Mouse (Mus musculus): Measurements from ENCODE around the gene Mlana. TPM values are rescaled to one million over a fixed set of nuclear protein-coding genes. Genes with fewer than 3 reads are reported as not detected.

Gene Mlana
- 0.31 TPM for polyA plus RNA-seq (2021)

- POLR2A ChIA-PET = no interaction called here
These were observed at the start of gene Mlana for GRCm38 (mm10) chr19:29697245-29697874. Gene Mlana (plus strand): TSS chr19:29697824.

GRCm38 (mm10) chr19:29648550-29648914 lies 49.1 kb upstream of the Mlana start:
- POLR2A ChIA-PET = no interaction called here
- H3K27me3 ChIP-seq = no peaks in the 10 kb centered on the region
- in situ Hi-C loops (cut with MboI; ENCODE audit: low pct_unique_long_range_greater_than_20kb) = no loop called here
- CTCF ChIA-PET = interaction anchor here (1.0 kb wide), 1 partner anchor 35 kb away, joined by 3 read pairs; no protein-coding TSS in a partner anchor
- DNase-seq (ENCODE audit: low read depth, low spot score) (no peak), ATAC-seq (no peak)
- no peak for TF ChIP-seq CTCF (IDR thresholded peaks at IDR 0.05)

More at GRCm38 (mm10) chr19:29697245-29697874, at the start of gene Mlana:
- no peak for TF ChIP-seq CTCF (IDR thresholded peaks at IDR 0.05)
- DNase-seq (ENCODE audit: low read depth, low spot score) = no peak
- no peaks in the 10 kb centered on the region for H3K27me3 ChIP-seq
- in situ Hi-C loops (cut with MboI; ENCODE audit: low pct_unique_long_range_greater_than_20kb) = loop anchor here (25.0 kb wide), 1 partner anchor 290 kb away; no protein-coding TSS in a partner anchor
- no peak for ATAC-seq
- CTCF ChIA-PET = interaction anchor here (1.9 kb wide), 1 partner anchor 11 kb away, joined by 4 read pairs; no protein-coding TSS in a partner anchor

GRCm38 (mm10) chr19:29649683-29650082 lies 47.9 kb upstream of the Mlana start:
- in situ Hi-C loops (cut with MboI; ENCODE audit: low pct_unique_long_range_greater_than_20kb) = no loop called here
- no peak for DNase-seq (ENCODE audit: low read depth, low spot score)
- ChIA-PET POLR2A (no interaction called here), CTCF (interaction anchor here (1.3 kb wide), 1 partner anchor 15 kb away, joined by 3 read pairs; no protein-coding TSS in a partner anchor)
- no peaks in the 10 kb centered on the region for H3K27me3 ChIP-seq
- no peak for ATAC-seq
- TF ChIP-seq CTCF (IDR thresholded peaks at IDR 0.05) = no peak

- no peak for ATAC-seq
- H3K27me3 ChIP-seq = no peaks in the 10 kb centered on the region
- CTCF ChIA-PET = interaction anchor here (1.0 kb wide), 1 partner anchor 23 kb away, joined by 3 read pairs; no protein-coding TSS in a partner anchor
- no peak for DNase-seq (ENCODE audit: low read depth, low spot score)
- in situ Hi-C loops (cut with MboI; ENCODE audit: low pct_unique_long_range_greater_than_20kb) = no loop called here
- POLR2A ChIA-PET = interaction anchor here (0.8 kb wide), 1 partner anchor 12 kb away, joined by 3 read pairs; no protein-coding TSS in a partner anchor
- no peak for TF ChIP-seq CTCF (IDR thresholded peaks at IDR 0.05)
These were observed 43.8 kb upstream of the Mlana start for GRCm38 (mm10) chr19:29653768-29654265.

GRCm38 (mm10) chr19:29655148-29655547 lies 42.5 kb upstream of the Mlana start:
- DNase-seq (ENCODE audit: low read depth, low spot score) (no peak), ATAC-seq (no peak)
- no peak for TF ChIP-seq CTCF (IDR thresholded peaks at IDR 0.05)
- ChIA-PET POLR2A (no interaction called here), CTCF (no interaction called here)
- no peaks in the 10 kb centered on the region for H3K27me3 ChIP-seq
- in situ Hi-C loops (cut with MboI; ENCODE audit: low pct_unique_long_range_greater_than_20kb) = no loop called here

GRCm38 (mm10) chr19:29656029-29656428 lies 41.6 kb upstream of the Mlana start:
- ATAC-seq = no peak
- H3K27me3 ChIP-seq = no peaks in the 10 kb centered on the region
- in situ Hi-C loops (cut with MboI; ENCODE audit: low pct_unique_long_range_greater_than_20kb) = no loop called here
- CTCF ChIA-PET = interaction anchor here (1.1 kb wide), 1 partner anchor 146 kb away, joined by 3 read pairs; no protein-coding TSS in a partner anchor
- POLR2A ChIA-PET = interaction anchor here (0.6 kb wide), 1 partner anchor 37 kb away, joined by 3 read pairs; no protein-coding TSS in a partner anchor
- DNase-seq (ENCODE audit: low read depth, low spot score) = no peak
- TF ChIP-seq CTCF (IDR thresholded peaks at IDR 0.05) = no peak

- DNase-seq (ENCODE audit: low read depth, low spot score) = no peak
- TF ChIP-seq CTCF (IDR thresholded peaks at IDR 0.05) = no peak
- CTCF ChIA-PET = interaction anchor here (1.1 to 1.5 kb wide), 2 partner anchors 14 to 146 kb away, joined by 3 to 4 read pairs; no protein-coding TSS in a partner anchor
- POLR2A ChIA-PET = no interaction called here
- ATAC-seq = peak; percentile 81
- H3K27me3 ChIP-seq = no peaks in the 10 kb centered on the region
- in situ Hi-C loops (cut with MboI; ENCODE audit: low pct_unique_long_range_greater_than_20kb) = no loop called here
These were observed 41.0 kb upstream of the Mlana start for GRCm38 (mm10) chr19:29656620-29657019.

GRCm38 (mm10) chr19:29657033-29657432 lies 40.6 kb upstream of the Mlana start:
- peak; percentile 34 for ATAC-seq
- no peak for TF ChIP-seq CTCF (IDR thresholded peaks at IDR 0.05)
- CTCF ChIA-PET = interaction anchor here (1.1 to 1.5 kb wide), 2 partner anchors 14 to 145 kb away, joined by 3 to 4 read pairs; no protein-coding TSS in a partner anchor
- H3K27me3 ChIP-seq = no peaks in the 10 kb centered on the region
- POLR2A ChIA-PET = no interaction called here
- DNase-seq (ENCODE audit: low read depth, low spot score) = no peak
- in situ Hi-C loops (cut with MboI; ENCODE audit: low pct_unique_long_range_greater_than_20kb) = no loop called here

- POLR2A ChIA-PET = no interaction called here
- CTCF ChIA-PET = interaction anchor here (1.5 kb wide), 1 partner anchor 14 kb away, joined by 4 read pairs; no protein-coding TSS in a partner anchor
- no peaks in the 10 kb centered on the region for H3K27me3 ChIP-seq
- no peak for DNase-seq (ENCODE audit: low read depth, low spot score)
- ATAC-seq = no peak
- TF ChIP-seq CTCF (IDR thresholded peaks at IDR 0.05) = no peak
- in situ Hi-C loops (cut with MboI; ENCODE audit: low pct_unique_long_range_greater_than_20kb) = no loop called here
These were observed 40.1 kb upstream of the Mlana start for GRCm38 (mm10) chr19:29657558-29657957.

GRCm38 (mm10) chr19:29658836-29659235 lies 38.8 kb upstream of the Mlana start:
- DNase-seq (ENCODE audit: low read depth, low spot score) (no peak), ATAC-seq (no peak)
- in situ Hi-C loops (cut with MboI; ENCODE audit: low pct_unique_long_range_greater_than_20kb) = no loop called here
- no peaks in the 10 kb centered on the region for H3K27me3 ChIP-seq
- POLR2A ChIA-PET = no interaction called here
- no peak for TF ChIP-seq CTCF (IDR thresholded peaks at IDR 0.05)
- CTCF ChIA-PET = interaction anchor here (1.3 kb wide), 1 partner anchor 18 kb away, joined by 3 read pairs; no protein-coding TSS in a partner anchor

- H3K27me3 ChIP-seq = no peaks in the 10 kb centered on the region
- CTCF ChIA-PET = interaction anchor here (1.3 kb wide), 1 partner anchor 17 kb away, joined by 3 read pairs; no protein-coding TSS in a partner anchor
- POLR2A ChIA-PET = no interaction called here
- TF ChIP-seq CTCF (IDR thresholded peaks at IDR 0.05) = no peak
- peak; percentile 36 for ATAC-seq
- DNase-seq (ENCODE audit: low read depth, low spot score) = no peak
- in situ Hi-C loops (cut with MboI; ENCODE audit: low pct_unique_long_range_greater_than_20kb) = no loop called here
These were observed 37.9 kb upstream of the Mlana start for GRCm38 (mm10) chr19:29659705-29660104.

All from Patski (cell line).